Mouse (Mus musculus) liver, embryonic 11.5 days (tissue): ENCODE results near the gene Anks1. TPM values are rescaled to one million over a fixed set of nuclear protein-coding genes. Genes with fewer than 3 reads are reported as not detected.

ENCODE experiments used
- ATAC-seq: fragments of 200-750 bp; cut with Nextera tagmentation; replicated peaks from 2 replicates; pipeline ENCODE4 v1.8.0; 2017; ENCODE audit warnings: moderate number of reproducible peaks, mild to moderate bottlenecking, moderate TSS enrichment, moderate library complexity; ENCODE audit not compliant: low FRiP score
- DNase-seq: peaks from one replicate; pipeline ENCODE4 v3.0.0-alpha.2; 2017; ENCODE audit warnings: low spot score
- H3K27ac ChIP-seq: fragments of 300-500 bp; sonication (generic); 2 replicates; pipeline ENCODE4 v1.5.1; 2014; ENCODE audit warnings: mild to moderate bottlenecking, low read depth, low read length, control low read depth
- H3K27me3 ChIP-seq: fragments of 300-500 bp; sonication (generic); replicated peaks from 2 replicates; pipeline ENCODE4 v1.6.1; 2014; ENCODE audit warnings: low read length, mixed read lengths; ENCODE audit not compliant: control insufficient read depth, insufficient read depth
- H3K36me3 ChIP-seq: fragments of 300-500 bp; sonication (generic); 2 replicates; pipeline ENCODE4 v1.6.1; 2014; ENCODE audit warnings: mild to moderate bottlenecking, low read length, moderate library complexity, mixed read lengths; ENCODE audit not compliant: control insufficient read depth, insufficient read depth
- H3K4me1 ChIP-seq: fragments of 300-500 bp; sonication (generic); replicated peaks from 2 replicates; pipeline ENCODE4 v1.6.1; 2014; ENCODE audit warnings: low read length, mixed read lengths; ENCODE audit not compliant: control insufficient read depth, insufficient read depth
- H3K4me2 ChIP-seq: fragments of 300-500 bp; sonication (generic); 2 replicates; pipeline ENCODE4 v1.6.1; 2014; ENCODE audit warnings: mild to moderate bottlenecking, control low read depth, moderate library complexity
- H3K4me3 ChIP-seq: fragments of 300-500 bp; sonication (generic); 2 replicates; pipeline ENCODE4 v1.5.1; 2014; ENCODE audit warnings: low read depth, low read length, control low read depth
- H3K9ac ChIP-seq: fragments of 300-500 bp; sonication (generic); 2 replicates; pipeline ENCODE4 v1.6.1; 2014; ENCODE audit warnings: low read depth, low read length, control low read depth
- H3K9me3 ChIP-seq: fragments of 300-500 bp; sonication (generic); 2 replicates; pipeline ENCODE4 v1.6.1; 2016; ENCODE audit warnings: low read length, inconsistent platforms, mixed read lengths; ENCODE audit not compliant: control insufficient read depth
- WGBS: fragments of 180-500 bp; shearing (Covaris S2); extraction: QIAGEN DNeasy Blood & Tissue Kit; methylation state at CpG from one replicate; pipeline ENCODE4 v1.1.7; 2014; 5-methylcytosine and 5-hydroxymethylcytosine counted together
- polyA plus RNA-seq: library from polyadenylated mRNA; unstranded; fragments of >200 nt; fragmentation: Nextera tagmentation; extraction: Ambion mirVana; gene quantifications from 2 replicates; pipeline ENCODE4 v1.2.1, GENCODE M21; 2014

The Anks1 gene
- polyA plus RNA-seq, 1 experiment from 2014 or later = 8.9 TPM

DNA sequence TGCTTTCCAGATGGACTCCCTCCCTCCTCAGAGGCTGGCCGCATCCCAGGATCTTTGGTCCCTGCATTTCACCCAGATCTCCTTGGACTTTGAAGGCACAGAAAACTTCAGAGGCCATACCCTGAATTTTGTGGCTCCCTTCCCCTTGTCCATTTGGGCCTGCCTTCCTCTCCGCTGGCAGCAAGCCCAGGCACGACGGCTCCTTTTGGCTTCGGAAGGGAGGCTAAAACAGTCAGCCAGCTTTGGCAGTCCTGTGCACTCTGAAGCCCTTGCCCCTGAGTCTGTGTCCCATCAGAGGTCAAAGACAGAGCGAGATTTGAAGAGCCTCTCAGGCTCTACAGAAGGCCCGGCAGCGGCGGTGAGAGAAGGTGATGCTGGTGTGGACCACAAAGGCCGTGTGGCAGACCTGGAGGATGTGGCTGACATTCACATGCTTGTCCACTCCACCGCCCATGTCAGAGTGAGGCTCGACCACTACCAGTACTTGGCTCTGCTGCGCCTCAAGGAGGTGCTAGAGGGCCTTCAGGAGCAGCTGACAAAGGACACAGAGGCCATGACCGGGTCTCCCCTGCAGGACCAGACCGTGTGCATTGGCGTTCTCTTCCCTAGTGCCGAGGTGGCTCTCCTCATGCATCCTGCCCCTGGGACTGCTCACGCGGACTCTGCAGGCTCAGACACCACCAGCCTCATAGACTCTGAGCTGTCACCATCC, 22.5 kb upstream of the Anks1 start:
- Histone ChIP-seq H3K27me3 (no peaks in the 10 kb centered on the region), H3K4me3 (no peak overlapping the region), H3K9ac (no peak overlapping the region), H3K9me3 (no peaks in the 10 kb centered on the region), H3K27ac (no peak overlapping the region), H3K4me1 (no peaks in the 10 kb centered on the region), H3K36me3 (peaks cover 38% of the 10 kb centered on the region), H3K4me2 (no peak overlapping the region)
- 85% methylated on average over 19 of the region's 19 CpGs for WGBS
- no peak for DNase-seq
- no peak for ATAC-seq

DNA sequence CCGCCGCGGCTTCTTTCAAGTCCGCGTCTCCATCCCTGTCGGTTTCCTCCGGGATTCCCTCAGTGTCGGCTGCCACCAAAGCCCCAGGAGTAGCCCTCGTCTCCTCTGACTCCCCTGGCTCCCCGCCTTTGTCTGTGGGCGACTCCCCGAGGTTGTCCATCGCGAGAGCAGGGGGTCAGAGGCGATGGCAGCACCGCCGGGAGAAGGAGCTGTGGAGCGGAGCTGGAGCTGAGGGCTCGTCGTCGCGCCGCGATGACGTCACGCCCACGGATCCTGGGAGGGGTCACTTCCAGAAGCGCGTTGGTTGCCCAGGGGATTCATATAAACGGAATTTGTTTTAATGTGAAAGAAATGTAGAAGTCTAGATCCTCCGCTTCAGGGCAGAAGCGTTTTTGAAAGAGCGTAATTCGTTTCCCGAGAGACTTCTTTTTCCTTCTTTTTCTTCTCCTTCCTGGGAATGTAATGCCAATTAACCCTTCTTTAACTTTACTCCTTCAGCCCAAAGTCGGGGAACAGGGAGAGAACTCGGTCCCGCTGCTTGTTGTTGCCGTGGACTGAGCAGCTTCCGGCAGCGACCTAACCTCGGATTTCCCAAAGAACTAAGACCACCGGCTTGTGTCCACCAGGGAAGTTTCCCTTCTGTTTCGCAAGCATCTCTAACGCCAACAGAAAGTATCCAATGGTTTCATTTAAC, 1.4 kb upstream of the Anks1 start:
- H3K9me3 ChIP-seq = no peaks in the 10 kb centered on the region
- ATAC-seq (peak; percentile 59), DNase-seq (peak; percentile 89)
- H3K27ac ChIP-seq = peak overlapping the region; percentile 70
- H3K36me3 ChIP-seq = peaks cover 9% of the 10 kb centered on the region
- H3K27me3 ChIP-seq = no peaks in the 10 kb centered on the region
- peak overlapping the region; percentile 88 for H3K4me2 ChIP-seq
- peaks cover 16% of the 10 kb centered on the region for H3K4me1 ChIP-seq
- H3K4me3 ChIP-seq = peak overlapping the region; percentile 92
- peak overlapping the region; percentile 85 for H3K9ac ChIP-seq
- under 1% methylated on average over 45 of the region's 45 CpGs for WGBS

DNA sequence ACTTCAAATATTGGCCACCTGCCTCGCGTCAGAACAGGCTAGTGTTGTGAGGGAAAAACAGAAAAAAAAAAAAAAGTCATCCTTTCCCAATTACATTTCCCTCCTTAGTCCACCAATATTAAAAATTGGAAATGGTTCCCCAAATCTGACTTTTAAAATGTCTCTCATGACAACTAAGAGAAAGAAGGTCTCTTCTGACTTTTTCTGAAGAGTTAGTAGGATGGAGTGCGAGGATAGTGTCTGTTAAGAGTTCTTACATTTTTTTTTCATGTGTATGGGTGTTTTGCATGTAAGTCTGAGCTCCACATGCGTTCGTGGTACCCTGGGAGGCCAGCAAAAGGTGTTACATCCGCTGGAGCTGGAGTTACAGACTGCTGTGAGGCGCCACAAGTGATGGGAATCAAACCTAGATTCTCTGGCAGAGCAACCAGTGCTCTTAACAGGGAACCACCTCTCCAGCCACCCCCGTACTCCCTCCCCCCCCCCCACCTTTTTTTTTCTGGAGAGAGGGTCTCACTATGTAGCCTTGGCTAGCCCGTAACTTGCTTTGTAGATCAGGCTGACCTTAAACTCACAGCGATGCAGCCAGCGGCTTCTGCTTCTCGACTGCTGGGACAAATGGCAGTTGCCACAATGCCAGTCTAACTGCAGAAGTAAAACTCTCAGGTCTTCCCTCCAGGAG, 759 bp upstream of the Anks1 start:
- Histone ChIP-seq H3K36me3 (peaks cover 6% of the 10 kb centered on the region), H3K27me3 (no peaks in the 10 kb centered on the region), H3K9me3 (no peaks in the 10 kb centered on the region), H3K9ac (peak overlapping the region; percentile 85), H3K4me3 (peak overlapping the region; percentile 92), H3K4me1 (peaks cover 16% of the 10 kb centered on the region), H3K4me2 (peak overlapping the region; percentile 88), H3K27ac (peak overlapping the region; percentile 70)
- ATAC-seq (no peak; the same call in 1 of the 2 replicates), DNase-seq (peak; percentile 50)
- 0% methylated on average over 12 of the region's 12 CpGs for WGBS

DNA sequence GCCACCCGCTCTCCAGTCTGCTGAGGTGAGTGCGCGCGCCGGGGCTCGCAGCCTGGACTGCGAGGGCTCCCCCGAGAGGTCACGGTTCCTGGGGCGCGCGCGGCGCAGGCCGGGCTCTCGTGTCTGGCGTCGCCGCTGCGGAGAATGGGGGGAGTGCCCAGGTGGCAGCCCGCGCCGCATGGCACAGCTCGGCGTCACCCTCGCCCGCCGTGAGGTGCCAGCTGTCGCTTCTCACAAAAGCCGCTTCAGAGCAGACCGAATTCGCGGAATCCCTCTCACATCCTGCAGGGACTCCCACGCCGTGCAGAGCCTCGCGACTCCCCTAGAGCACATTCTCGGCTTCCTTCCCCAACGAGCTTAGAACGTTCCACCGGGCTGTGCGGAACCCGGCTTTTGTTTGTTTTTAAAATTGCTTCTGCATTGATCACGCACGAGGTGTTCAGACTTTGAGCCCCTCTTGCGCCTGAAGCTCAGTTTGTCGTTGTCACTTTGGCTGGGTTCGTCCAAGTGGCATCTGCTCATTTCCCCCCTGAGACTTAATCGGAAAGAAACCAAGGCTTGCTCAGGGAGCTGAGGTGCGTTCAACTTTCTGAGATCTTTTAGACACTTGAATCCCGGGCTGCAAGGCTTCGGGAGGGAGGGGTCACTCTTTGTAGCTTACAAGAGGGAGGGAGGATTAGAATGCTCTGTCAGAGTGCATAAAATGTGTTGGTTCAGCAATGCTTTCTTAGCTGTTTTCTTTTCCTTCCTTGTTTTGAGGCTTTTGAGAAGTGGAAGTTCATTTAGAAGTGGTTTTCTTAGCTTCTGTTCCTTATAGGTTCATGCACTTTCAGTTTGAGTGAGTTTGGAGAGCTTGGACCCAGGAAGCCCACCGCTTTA, 755 bp downstream of the Anks1 start, which contains the start of gene Taf11:
Gene Taf11 (minus strand): TSS at position 223 of the 879 bp plus-strand sequence.
- H3K27me3 ChIP-seq = no peaks in the 10 kb centered on the region
- 0 out of 2 replicates have a peak, but pooled peaks cover under 1% of the 10 kb centered on the region for H3K36me3 ChIP-seq
- H3K4me1 ChIP-seq = peaks cover 16% of the 10 kb centered on the region
- peak within 1 kb of the TSS; percentile 88 for H3K4me2 ChIP-seq
- peak within 1 kb of the TSS; percentile 70 for H3K27ac ChIP-seq
- peak within 1 kb of the TSS; percentile 92 for H3K4me3 ChIP-seq
- peak; percentile 59 for DNase-seq
- H3K9me3 ChIP-seq = no peaks in the 10 kb centered on the region
- no peak; the same call in 1 of the 2 replicates for ATAC-seq
- H3K9ac ChIP-seq = peak within 1 kb of the TSS; percentile 85
- 2% methylated on average over 47 of the region's 53 CpGs for WGBS

- Histone ChIP-seq H3K27me3 (no peaks in the 10 kb centered on the region), H3K36me3 (no peaks in the 10 kb centered on the region), H3K9me3 (no peaks in the 10 kb centered on the region), H3K4me1 (peaks cover 14% of the 10 kb centered on the region), H3K4me2 (peak overlapping the region; percentile 88; the same call in 1 of the 2 replicates), H3K27ac (no peak overlapping the region), H3K4me3 (no peak overlapping the region), H3K9ac (no peak overlapping the region)
- DNase-seq = no peak
- no peak for ATAC-seq
- WGBS = 83% methylated on average over 7 of the region's 7 CpGs
Observed at GRCm38 (mm10) chr17:27911371-27911770, 2.3 kb downstream of the Anks1 start.

GRCm38 (mm10) chr17:27914742-27915141, 5.6 kb downstream of the Anks1 start:
- DNase-seq (no peak), ATAC-seq (no peak)
- no peak overlapping the region for H3K4me3 ChIP-seq
- no peak overlapping the region for H3K4me2 ChIP-seq
- no peaks in the 10 kb centered on the region for H3K9me3 ChIP-seq
- 70% methylated on average over 4 of the region's 4 CpGs for WGBS
- no peak overlapping the region for H3K9ac ChIP-seq
- H3K36me3 ChIP-seq = no peaks in the 10 kb centered on the region
- H3K27ac ChIP-seq = no peak overlapping the region
- H3K4me1 ChIP-seq = peaks cover 12% of the 10 kb centered on the region
- no peaks in the 10 kb centered on the region for H3K27me3 ChIP-seq

- ATAC-seq (no peak), DNase-seq (no peak)
- Histone ChIP-seq H3K9ac (no peak overlapping the region), H3K36me3 (no peaks in the 10 kb centered on the region), H3K4me2 (no peak overlapping the region), H3K4me3 (no peak overlapping the region), H3K9me3 (no peaks in the 10 kb centered on the region), H3K27me3 (no peaks in the 10 kb centered on the region), H3K4me1 (0 out of 2 replicates have a peak, but pooled peaks cover 2% of the 10 kb centered on the region), H3K27ac (no peak overlapping the region)
- WGBS = 81% methylated on average over 4 of the region's 4 CpGs
Observed at GRCm38 (mm10) chr17:27916366-27916765, 7.3 kb downstream of the Anks1 start.

- H3K27ac ChIP-seq = no peak overlapping the region
- H3K9ac ChIP-seq = no peak overlapping the region
- DNase-seq (no peak), ATAC-seq (no peak)
- WGBS = 77% methylated on average over 4 of the region's 4 CpGs
- H3K36me3 ChIP-seq = no peaks in the 10 kb centered on the region
- H3K4me1 ChIP-seq = 0 out of 2 replicates have a peak, but pooled peaks cover 2% of the 10 kb centered on the region
- H3K4me3 ChIP-seq = no peak overlapping the region
- no peaks in the 10 kb centered on the region for H3K27me3 ChIP-seq
- H3K9me3 ChIP-seq = no peaks in the 10 kb centered on the region
- H3K4me2 ChIP-seq = no peak overlapping the region
Observed at GRCm38 (mm10) chr17:27920676-27921075, 11.6 kb downstream of the Anks1 start.
